Mouse (Mus musculus) kidney, embryonic 15.5 days (tissue): ENCODE results near the gene Gm45140. TPM values are rescaled to one million over a fixed set of nuclear protein-coding genes. Genes with fewer than 3 reads are reported as not detected.
A peak's percentile ranks its signal among the peaks of the same experiment; 100 is the strongest.
"Not testable (repeated sequence)": the region's sequence is repeated elsewhere in the genome, so short reads cannot be mapped to it uniquely, and the experiment has no call there.

Experiments
- ATAC-seq: fragments of 200-750 bp; cut with Nextera tagmentation; replicated peaks from 2 replicates; pipeline ENCODE4 v1.8.0; 2017; ENCODE audit warnings: moderate TSS enrichment; ENCODE audit not compliant: low FRiP score
- H3K27ac ChIP-seq: fragments of 300-500 bp; sonication (generic); 2 replicates; pipeline ENCODE4 v1.5.1; 2015; ENCODE audit warnings: mild to moderate bottlenecking, inconsistent platforms
- H3K27me3 ChIP-seq: fragments of 300-500 bp; sonication (generic); 2 replicates; pipeline ENCODE4 v1.6.1; 2015; ENCODE audit warnings: inconsistent platforms
- H3K36me3 ChIP-seq: fragments of 300-500 bp; sonication (generic); 2 replicates; pipeline ENCODE4 v1.6.1; 2015; ENCODE audit warnings: inconsistent platforms
- H3K4me1 ChIP-seq: fragments of 300-500 bp; sonication (generic); 2 replicates; pipeline ENCODE4 v1.6.1; 2015; ENCODE audit warnings: inconsistent platforms
- H3K4me2 ChIP-seq: fragments of 300-500 bp; sonication (generic); 2 replicates; pipeline ENCODE4 v1.6.1; 2015; ENCODE audit warnings: moderate library complexity, mild to moderate bottlenecking, inconsistent platforms
- H3K4me3 ChIP-seq: fragments of 300-500 bp; sonication (generic); replicated peaks from 2 replicates; pipeline ENCODE4 v1.5.1; 2015; ENCODE audit warnings: mild to moderate bottlenecking, inconsistent platforms
- H3K9ac ChIP-seq: fragments of 300-500 bp; sonication (generic); 2 replicates; pipeline ENCODE4 v1.6.1; 2015; ENCODE audit warnings: mild to moderate bottlenecking, inconsistent platforms
- H3K9me3 ChIP-seq: fragments of 300-500 bp; sonication (generic); replicated peaks from 2 replicates; pipeline ENCODE4 v1.6.1; 2016; ENCODE audit warnings: inconsistent platforms
- WGBS: fragments of 180-500 bp; shearing (Covaris S2); methylation state at CpG from one replicate; pipeline ENCODE4 v1.1.7; 2015; ENCODE audit warnings: mixed read lengths; 5-methylcytosine and 5-hydroxymethylcytosine counted together
- polyA plus RNA-seq: library from polyadenylated mRNA; unstranded; fragments of >200 nt; fragmentation: Nextera tagmentation; extraction: Ambion mirVana; gene quantifications from 2 replicates; pipeline ENCODE4 v1.2.1, GENCODE M21; 2015

Gene Gm45140
- polyA plus RNA-seq, 1 experiment from 2014 or later, result 3.9 TPM

- ATAC-seq, result no peak
- WGBS, result 83% methylated on average over 11 of the region's 11 CpGs
- Histone ChIP-seq H3K9ac (no peak overlapping the region), H3K4me2 (no peak overlapping the region), H3K9me3 (no peaks in the 10 kb centered on the region), H3K36me3 (no peaks in the 10 kb centered on the region), H3K27ac (no peak overlapping the region), H3K27me3 (no peaks in the 10 kb centered on the region), H3K4me3 (no peak overlapping the region), H3K4me1 (peaks cover 11% of the 10 kb centered on the region; the same call in 1 of the 2 replicates)
Observed at GRCm38 (mm10) chr6:87779174-87780165, 56.1 kb downstream of the Gm45140 start.

GRCm38 (mm10) chr6:87778294-87779173 is 57.1 kb downstream of the Gm45140 start:
- ATAC-seq, result no peak
- Histone ChIP-seq H3K9ac (no peak overlapping the region), H3K36me3 (no peaks in the 10 kb centered on the region), H3K4me2 (no peak overlapping the region), H3K27ac (no peak overlapping the region), H3K4me1 (peaks cover 11% of the 10 kb centered on the region; the same call in 1 of the 2 replicates), H3K27me3 (no peaks in the 10 kb centered on the region), H3K4me3 (no peak overlapping the region), H3K9me3 (no peaks in the 10 kb centered on the region)
- WGBS, result 65% methylated on average over 11 of the region's 11 CpGs

GRCm38 (mm10) chr6:87777842-87778241 is 57.8 kb downstream of the Gm45140 start, which contains the start of gene Gp9:
Gene Gp9 (plus strand): TSS chr6:87778072.
- no peaks in the 10 kb centered on the region for H3K27me3 ChIP-seq
- H3K4me2 ChIP-seq, result no peak within 1 kb of the TSS
- ATAC-seq, result no peak
- peaks cover 11% of the 10 kb centered on the region; the same call in 1 of the 2 replicates for H3K4me1 ChIP-seq
- no peak within 1 kb of the TSS for H3K27ac ChIP-seq
- H3K9me3 ChIP-seq, result no peaks in the 10 kb centered on the region
- no peak within 1 kb of the TSS for H3K4me3 ChIP-seq
- H3K36me3 ChIP-seq, result no peaks in the 10 kb centered on the region
- no peak within 1 kb of the TSS for H3K9ac ChIP-seq
- 61% methylated on average over 2 of the region's 2 CpGs for WGBS

- no peak overlapping the region for H3K4me3 ChIP-seq
Observed at GRCm38 (mm10) chr6:87776663-87777062, 58.9 kb downstream of the Gm45140 start.

GRCm38 (mm10) chr6:87775588-87776245 is 59.9 kb downstream of the Gm45140 start:
- no peaks in the 10 kb centered on the region for H3K36me3 ChIP-seq
- H3K4me1 ChIP-seq, result peaks cover 11% of the 10 kb centered on the region; the same call in 1 of the 2 replicates
- ATAC-seq, result no peak
- WGBS, result 69% methylated on average over 3 of the region's 3 CpGs
- H3K27me3 ChIP-seq, result no peaks in the 10 kb centered on the region
- no peak overlapping the region for H3K4me3 ChIP-seq
- H3K9me3 ChIP-seq, result no peaks in the 10 kb centered on the region
- no peak overlapping the region for H3K4me2 ChIP-seq
- no peak overlapping the region for H3K9ac ChIP-seq
- H3K27ac ChIP-seq, result no peak overlapping the region

More at GRCm38 (mm10) chr6:87776663-87777062, 58.9 kb downstream of the Gm45140 start:
- Histone ChIP-seq H3K36me3 (no peaks in the 10 kb centered on the region), H3K4me2 (no peak overlapping the region), H3K4me1 (peaks cover 11% of the 10 kb centered on the region; the same call in 1 of the 2 replicates), H3K27ac (no peak overlapping the region), H3K9me3 (no peaks in the 10 kb centered on the region), H3K27me3 (no peaks in the 10 kb centered on the region), H3K9ac (no peak overlapping the region)
- WGBS, result 50% methylated on average over 1 of the region's 1 CpGs
- no peak for ATAC-seq

- no peaks in the 10 kb centered on the region for H3K27me3 ChIP-seq
- H3K36me3 ChIP-seq, result no peaks in the 10 kb centered on the region
- H3K4me2 ChIP-seq, result no peak overlapping the region
- ATAC-seq, result no peak
- H3K4me3 ChIP-seq, result no peak overlapping the region
- peaks cover 11% of the 10 kb centered on the region; the same call in 1 of the 2 replicates for H3K4me1 ChIP-seq
- no peaks in the 10 kb centered on the region for H3K9me3 ChIP-seq
- WGBS, result 81% methylated on average over 9 of the region's 9 CpGs
- H3K27ac ChIP-seq, result no peak overlapping the region
- no peak overlapping the region for H3K9ac ChIP-seq
Observed at GRCm38 (mm10) chr6:87774909-87775308, 60.7 kb downstream of the Gm45140 start.

GRCm38 (mm10) chr6:87774466-87774865 is 61.1 kb downstream of the Gm45140 start:
- Histone ChIP-seq H3K9ac (no peak overlapping the region), H3K27ac (no peak overlapping the region), H3K4me3 (no peak overlapping the region), H3K9me3 (no peaks in the 10 kb centered on the region), H3K4me2 (no peak overlapping the region), H3K27me3 (no peaks in the 10 kb centered on the region), H3K4me1 (peaks cover 11% of the 10 kb centered on the region; the same call in 1 of the 2 replicates), H3K36me3 (no peaks in the 10 kb centered on the region)
- no peak for ATAC-seq
- 55% methylated on average over 1 of the region's 1 CpGs for WGBS

- Histone ChIP-seq H3K36me3 (no peaks in the 10 kb centered on the region), H3K9me3 (no peaks in the 10 kb centered on the region), H3K27me3 (no peaks in the 10 kb centered on the region), H3K4me1 (no peaks in the 10 kb centered on the region), H3K27ac (no peak overlapping the region), H3K4me3 (no peak overlapping the region), H3K4me2 (no peak overlapping the region), H3K9ac (no peak overlapping the region)
- no peak for ATAC-seq
- WGBS, result 52% methylated on average over 8 of the region's 8 CpGs
Observed at GRCm38 (mm10) chr6:87770626-87771025, 65.0 kb downstream of the Gm45140 start.

GRCm38 (mm10) chr6:87764296-87764695 is 71.3 kb downstream of the Gm45140 start:
- not testable (repeated sequence) for H3K9me3 ChIP-seq, H3K4me1 ChIP-seq, H3K36me3 ChIP-seq, H3K27ac ChIP-seq, H3K27me3 ChIP-seq, H3K4me2 ChIP-seq, H3K4me3 ChIP-seq, H3K9ac ChIP-seq, ATAC-seq
- 91% methylated on average over 2 of the region's 2 CpGs for WGBS

GRCm38 (mm10) chr6:87763376-87764280 is 72.0 kb downstream of the Gm45140 start:
- H3K27ac ChIP-seq, result no peak overlapping the region
- H3K9me3 ChIP-seq, result no peaks in the 10 kb centered on the region
- no peak overlapping the region for H3K4me3 ChIP-seq
- H3K36me3 ChIP-seq, result no peaks in the 10 kb centered on the region
- no peaks in the 10 kb centered on the region for H3K4me1 ChIP-seq
- WGBS, result 68% methylated on average over 4 of the region's 4 CpGs
- H3K4me2 ChIP-seq, result no peak overlapping the region
- H3K27me3 ChIP-seq, result no peaks in the 10 kb centered on the region
- no peak overlapping the region for H3K9ac ChIP-seq
- ATAC-seq, result peak; percentile 60; the same call in 1 of the 2 replicates

- Histone ChIP-seq H3K4me1 (no peaks in the 10 kb centered on the region), H3K9me3 (no peaks in the 10 kb centered on the region), H3K36me3 (no peaks in the 10 kb centered on the region), H3K27me3 (no peaks in the 10 kb centered on the region), H3K9ac (no peak overlapping the region), H3K27ac (no peak overlapping the region), H3K4me3 (no peak overlapping the region), H3K4me2 (no peak overlapping the region)
- ATAC-seq, result no peak
- 83% methylated on average over 5 of the region's 5 CpGs for WGBS
Observed at GRCm38 (mm10) chr6:87762161-87762560, 73.4 kb downstream of the Gm45140 start.
